Mouse (Mus musculus): Measurements from ENCODE around the gene Plekha8. TPM values are rescaled to one million over a fixed set of nuclear protein-coding genes. Genes with fewer than 3 reads are reported as not detected.

Gene Plekha8
- polyA plus RNA-seq, 1 experiment from 2014 or later = 15.8 TPM

DNA sequence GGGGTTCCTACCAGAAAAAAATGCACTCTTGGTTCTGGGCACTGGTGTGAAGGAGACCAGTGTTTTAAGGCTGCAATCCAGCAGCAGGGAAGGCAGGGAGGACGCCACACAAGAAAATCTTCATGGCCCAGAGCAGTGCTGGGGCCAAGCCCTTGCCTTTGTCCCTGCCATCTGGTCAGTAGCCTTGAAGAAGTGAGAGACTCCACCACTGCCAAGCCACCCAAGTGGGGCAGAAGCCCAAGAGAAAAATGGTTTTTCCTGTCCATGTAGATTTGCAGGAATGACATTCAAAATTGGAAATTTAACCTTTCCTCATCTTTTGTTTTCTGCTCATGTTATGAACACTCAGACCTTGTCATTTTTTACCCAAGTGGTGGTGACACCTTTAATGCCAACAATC, 97.3 kb downstream of the Plekha8 start:
- Histone ChIP-seq H3K27me3 (ENCODE audit: control insufficient read depth, insufficient read depth, low read length) (no peaks in the 10 kb centered on the region), H3K36me3 (ENCODE audit: control insufficient read depth, insufficient read depth, low read length) (peaks cover 53% of the 10 kb centered on the region), H3K4me3 (replicated peaks; ENCODE audit: low read depth, low read length) (no peak overlapping the region), H3K4me1 (ENCODE audit: control insufficient read depth, insufficient read depth, low read length) (no peaks in the 10 kb centered on the region), H3K27ac (replicated peaks; ENCODE audit: low read depth, low read length) (no peak overlapping the region), H3K9me3 (ENCODE audit: control insufficient read depth, low read length) (no peaks in the 10 kb centered on the region), H3K4me2 (ENCODE audit: low read length) (no peak overlapping the region), H3K9ac (replicated peaks; ENCODE audit: low read length) (no peak overlapping the region)
- ATAC-seq (ENCODE audit: low FRiP score, low TSS enrichment) (no peak), DNase-seq (no peak)
- 88% methylated on average over 1 of the region's 1 CpGs for WGBS

DNA sequence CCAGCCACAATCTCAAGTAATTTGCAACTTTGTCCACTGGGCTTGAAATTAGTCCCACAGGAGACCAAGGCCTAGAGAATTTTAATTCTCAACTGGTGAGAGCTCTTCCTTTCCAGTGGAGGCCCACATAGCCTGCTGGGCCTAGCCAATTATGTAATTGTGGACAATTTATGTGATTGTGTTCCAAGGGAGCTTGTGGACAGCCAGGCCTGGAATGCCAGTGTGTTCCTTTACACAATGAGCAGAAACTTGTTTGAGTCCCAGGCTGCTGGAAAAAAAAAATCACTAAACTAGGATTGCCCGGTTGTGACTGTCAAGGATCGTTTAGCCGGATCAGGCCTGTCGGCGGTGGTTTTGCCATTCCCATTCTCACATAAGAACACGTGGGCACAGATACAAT, 98.4 kb downstream of the Plekha8 start:
- Histone ChIP-seq H3K9me3 (ENCODE audit: control insufficient read depth, low read length) (no peaks in the 10 kb centered on the region), H3K27me3 (ENCODE audit: control insufficient read depth, insufficient read depth, low read length) (no peaks in the 10 kb centered on the region), H3K9ac (replicated peaks; ENCODE audit: low read length) (no peak overlapping the region), H3K36me3 (ENCODE audit: control insufficient read depth, insufficient read depth, low read length) (peaks cover 57% of the 10 kb centered on the region), H3K4me3 (replicated peaks; ENCODE audit: low read depth, low read length) (no peak overlapping the region), H3K27ac (replicated peaks; ENCODE audit: low read depth, low read length) (no peak overlapping the region), H3K4me2 (ENCODE audit: low read length) (no peak overlapping the region), H3K4me1 (ENCODE audit: control insufficient read depth, insufficient read depth, low read length) (no peaks in the 10 kb centered on the region)
- DNase-seq (no peak), ATAC-seq (ENCODE audit: low FRiP score, low TSS enrichment) (no peak)
- 91% methylated on average over 6 of the region's 6 CpGs for WGBS

Other genes with a start within 250 kb of the Plekha8 start
- gene Wipf3, start 165.5 kb upstream of the Plekha8 start, polyA plus RNA-seq (2014; fragmentation: Nextera tagmentation; extraction: Ambion mirVana) = 4.8 and 5.0 TPM in 2 replicates
- gene Scrn1, start 28.6 kb upstream of the Plekha8 start, polyA plus RNA-seq (2014; fragmentation: Nextera tagmentation; extraction: Ambion mirVana) = 88.0 and 104 TPM in 2 replicates
- gene Fkbp14, start 2.2 kb downstream of the Plekha8 start, polyA plus RNA-seq (2014; fragmentation: Nextera tagmentation; extraction: Ambion mirVana) = 4.3 and 8.1 TPM in 2 replicates
- 82.8 and 114 TPM in 2 replicates for gene Mturn, start 86.5 kb downstream of the Plekha8 start, polyA plus RNA-seq (2014; fragmentation: Nextera tagmentation; extraction: Ambion mirVana)
- 8.8 and 11.6 TPM in 2 replicates for gene Znrf2, start 221.8 kb downstream of the Plekha8 start, polyA plus RNA-seq (2014; fragmentation: Nextera tagmentation; extraction: Ambion mirVana)

All from midbrain, embryonic 14.5 days (tissue).